Mouse (Mus musculus): ENCODE measurements around the gene Crmp1.

The Crmp1 gene

GRCm38 (mm10) chr5:37241224-37241623, 516 bp upstream of the Crmp1 start:
- no peak for DNase-seq

- peak; percentile 66 for DNase-seq
Observed at GRCm38 (mm10) chr5:37242360-37243168, 824 bp downstream of the Crmp1 start.

GRCm38 (mm10) chr5:37243169-37243886, 1.6 kb downstream of the Crmp1 start:
- DNase-seq, result peak; percentile 54

- DNase-seq, result peak; percentile 68
Observed at GRCm38 (mm10) chr5:37244161-37244560, 2.4 kb downstream of the Crmp1 start.

GRCm38 (mm10) chr5:37244666-37245242, 3.0 kb downstream of the Crmp1 start:
- peak; percentile 38 for DNase-seq

GRCm38 (mm10) chr5:37245651-37246050, 3.9 kb downstream of the Crmp1 start:
- DNase-seq, result peak; percentile 76

- peak; percentile 52 for DNase-seq
Observed at GRCm38 (mm10) chr5:37246138-37246910, 4.6 kb downstream of the Crmp1 start.

GRCm38 (mm10) chr5:37247456-37247855, 5.7 kb downstream of the Crmp1 start:
- peak; percentile 65 for DNase-seq

GRCm38 (mm10) chr5:37248870-37249269, 7.1 kb downstream of the Crmp1 start:
- DNase-seq, result no peak

- DNase-seq, result no peak
Observed at GRCm38 (mm10) chr5:37251596-37251995, 9.9 kb downstream of the Crmp1 start.

GRCm38 (mm10) chr5:37252101-37252804, 10.5 kb downstream of the Crmp1 start:
- no peak for DNase-seq

- DNase-seq, result peak; percentile 38
Observed at GRCm38 (mm10) chr5:37254523-37254922, 12.8 kb downstream of the Crmp1 start.

GRCm38 (mm10) chr5:37256823-37257222, 15.1 kb downstream of the Crmp1 start:
- no peak for DNase-seq

GRCm38 (mm10) chr5:37257243-37257642, 15.5 kb downstream of the Crmp1 start:
- DNase-seq, result no peak

- DNase-seq, result no peak
Observed at GRCm38 (mm10) chr5:37261734-37262133, 20.0 kb downstream of the Crmp1 start.

- DNase-seq, result no peak
Observed at GRCm38 (mm10) chr5:37263816-37264215, 22.1 kb downstream of the Crmp1 start.

- no peak for DNase-seq
Observed at GRCm38 (mm10) chr5:37281021-37281420, 39.3 kb downstream of the Crmp1 start.

GRCm38 (mm10) chr5:37288374-37288773, 46.6 kb downstream of the Crmp1 start:
- peak; percentile 73 for DNase-seq

- peak; percentile 46 for DNase-seq
Observed at GRCm38 (mm10) chr5:37289236-37289635, 47.5 kb downstream of the Crmp1 start.

- DNase-seq, result peak; percentile 28
Observed at GRCm38 (mm10) chr5:37290983-37291382, 49.2 kb downstream of the Crmp1 start.

- DNase-seq, result no peak
Observed at GRCm38 (mm10) chr5:37296717-37297116, 55.0 kb downstream of the Crmp1 start.

GRCm38 (mm10) chr5:37298370-37298769, 56.6 kb downstream of the Crmp1 start:
- peak; percentile 22 for DNase-seq

All from cerebellum, adult 8-10 months (tissue).